Mouse (Mus musculus) lung, postnatal 0 days (tissue): ENCODE measurements around the gene Gm20458.

Source experiments
- CTCF ChIP-seq: IDR thresholded peaks from 2 replicates; pipeline ENCODE4 v1.5.1; 2016; ENCODE audit warnings: antibody characterized with exemption, mild to moderate bottlenecking
- EP300 ChIP-seq: IDR thresholded peaks from 2 replicates; pipeline ENCODE4 v1.6.1; 2016; ENCODE audit warnings: antibody characterized with exemption, mild to moderate bottlenecking, control low read depth

DNA sequence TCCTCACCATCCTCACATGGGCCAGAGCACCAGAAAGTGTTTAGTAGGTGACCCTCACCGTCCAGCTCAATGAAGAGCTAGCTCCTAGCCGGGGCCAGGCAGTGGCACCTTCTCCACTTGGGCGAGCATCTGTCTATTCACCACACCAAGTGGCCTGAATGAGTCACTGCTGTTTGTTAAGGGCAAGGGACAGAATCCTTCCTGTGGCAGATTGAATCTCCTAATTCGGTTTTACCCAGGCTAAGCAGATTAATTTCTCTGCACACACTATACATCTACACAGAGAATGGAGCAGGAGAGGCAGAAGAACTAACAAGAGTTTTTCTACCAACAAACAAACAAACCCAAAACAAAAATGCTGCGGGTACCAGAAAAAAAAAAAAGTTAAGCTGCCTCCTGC lies 33.8 kb upstream of the Gm20458 start:
- TF ChIP-seq CTCF (no peak), EP300 (no peak)
